Mouse (Mus musculus): ENCODE results near the gene Pacsin2.
A peak's percentile ranks its signal among the peaks of the same experiment; 100 is the strongest.

Gene Pacsin2

DNA sequence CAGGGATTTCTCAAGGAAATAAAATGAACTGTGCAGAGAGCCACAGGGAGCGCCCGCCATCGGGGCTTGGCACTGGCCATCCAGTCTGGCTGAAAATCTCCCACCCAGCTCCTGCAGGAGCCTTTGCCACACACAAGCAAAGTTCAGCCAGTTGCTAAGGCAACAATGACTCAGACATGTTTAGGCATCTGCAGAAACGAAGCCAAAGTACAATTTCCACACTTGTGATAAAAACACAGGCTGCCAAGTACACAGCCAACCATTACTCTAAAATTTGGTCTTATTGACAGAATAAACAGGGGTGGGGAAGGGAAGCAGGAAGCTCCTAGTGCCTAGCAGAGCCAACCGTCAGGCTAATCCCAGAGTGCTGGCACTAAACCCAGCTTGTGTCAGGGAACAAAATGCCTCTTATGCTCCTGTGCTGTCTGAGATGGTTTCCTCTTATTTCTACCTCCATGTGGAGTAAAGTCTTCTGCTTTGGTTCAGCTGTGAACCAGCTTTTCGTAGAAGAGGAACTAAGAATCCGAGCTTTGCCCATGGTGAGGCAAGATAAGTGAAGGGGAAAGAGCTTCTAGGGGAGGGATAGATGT lies 12.7 kb downstream of the Pacsin2 start:
- DNase-seq (ENCODE audit: extremely low read depth, low read depth): peak; percentile 87

DNA sequence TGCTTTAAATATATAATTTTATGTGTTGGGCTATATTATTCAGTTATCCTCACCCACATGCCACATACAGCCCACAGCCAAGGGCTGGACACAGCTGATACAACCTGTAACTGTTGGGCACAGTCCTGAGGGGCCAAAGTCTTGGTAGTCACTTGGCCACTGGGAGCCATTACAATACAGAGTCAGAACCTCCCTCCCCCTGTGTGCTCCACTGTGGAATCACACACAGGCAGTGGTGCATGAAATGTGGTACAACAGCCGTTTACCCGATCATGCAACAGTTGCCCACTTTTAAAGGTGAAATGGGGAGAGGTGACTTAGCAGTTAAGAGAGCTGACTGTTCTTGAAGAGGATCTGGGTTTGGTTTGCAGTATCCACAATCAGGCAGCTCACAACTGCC lies 14.4 kb downstream of the Pacsin2 start:
- no peak for DNase-seq (ENCODE audit: extremely low read depth, low read depth)

DNA sequence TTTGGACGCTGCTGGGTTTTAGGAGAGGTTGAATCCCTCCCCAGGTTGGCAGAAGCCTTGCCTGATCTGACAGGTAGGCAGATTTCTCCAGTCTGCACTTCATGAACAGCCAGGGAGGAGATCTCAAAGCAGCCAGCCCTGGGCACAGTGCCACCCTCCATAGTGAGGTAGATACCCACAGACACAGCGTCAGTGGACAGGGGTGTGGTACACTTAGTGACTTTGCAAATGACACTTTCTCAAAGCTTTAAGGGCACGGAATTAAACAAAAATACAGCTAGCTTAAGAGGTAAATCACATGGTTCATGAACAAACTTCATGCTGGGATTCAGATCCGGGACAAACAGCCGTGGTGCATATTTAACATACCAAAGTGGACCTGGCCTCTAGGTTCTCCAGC lies 15.8 kb downstream of the Pacsin2 start:
- DNase-seq (ENCODE audit: extremely low read depth, low read depth): no peak

DNA sequence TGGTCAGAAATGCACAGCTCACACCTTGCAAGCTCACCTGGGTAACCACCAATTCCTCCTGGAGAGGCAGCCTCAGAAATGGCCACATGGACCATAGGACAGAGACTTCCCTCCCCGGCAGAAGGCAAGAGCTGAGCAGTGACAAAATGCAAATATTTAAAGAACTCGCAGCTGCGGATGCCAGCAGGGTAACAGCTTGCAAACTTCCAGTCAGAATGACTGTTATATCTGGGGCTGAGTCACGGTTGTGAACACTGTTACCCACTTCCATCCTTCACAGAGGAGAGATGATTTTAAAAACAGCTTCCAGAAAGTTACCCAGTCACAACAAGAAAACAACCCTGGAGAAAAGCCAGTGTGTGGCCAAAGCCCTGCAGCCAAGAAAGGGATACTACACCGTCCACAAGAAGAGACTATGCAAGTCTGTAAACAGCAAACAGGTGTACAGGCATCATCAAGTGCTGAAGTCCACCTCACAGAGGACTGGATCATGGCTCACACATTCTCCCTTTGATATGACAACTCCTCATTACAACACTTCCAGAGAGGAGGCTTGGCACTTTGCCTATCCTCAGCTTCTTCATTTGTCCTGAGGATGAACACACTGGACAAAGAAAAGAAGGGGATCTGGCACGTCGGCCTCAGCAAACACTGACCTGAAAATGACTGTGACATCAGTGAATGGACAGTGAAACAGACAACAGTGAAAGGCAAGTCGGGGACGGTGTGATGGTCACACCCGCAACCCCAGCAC lies 16.4 kb downstream of the Pacsin2 start:
- no peak for DNase-seq (ENCODE audit: extremely low read depth, low read depth)

- no peak for DNase-seq (ENCODE audit: extremely low read depth, low read depth)
Observed at GRCm38 (mm10) chr15:83445908-83446307, 18.5 kb downstream of the Pacsin2 start.

GRCm38 (mm10) chr15:83445383-83445782 lies 19.0 kb downstream of the Pacsin2 start:
- DNase-seq (ENCODE audit: extremely low read depth, low read depth): no peak

GRCm38 (mm10) chr15:83444425-83444824 lies 20.0 kb downstream of the Pacsin2 start:
- DNase-seq (ENCODE audit: extremely low read depth, low read depth): no peak

- DNase-seq (ENCODE audit: extremely low read depth, low read depth): no peak
Observed at GRCm38 (mm10) chr15:83442495-83443037, 21.8 kb downstream of the Pacsin2 start.

- no peak for DNase-seq (ENCODE audit: extremely low read depth, low read depth)
Observed at GRCm38 (mm10) chr15:83440726-83441125, 23.7 kb downstream of the Pacsin2 start.

DNA sequence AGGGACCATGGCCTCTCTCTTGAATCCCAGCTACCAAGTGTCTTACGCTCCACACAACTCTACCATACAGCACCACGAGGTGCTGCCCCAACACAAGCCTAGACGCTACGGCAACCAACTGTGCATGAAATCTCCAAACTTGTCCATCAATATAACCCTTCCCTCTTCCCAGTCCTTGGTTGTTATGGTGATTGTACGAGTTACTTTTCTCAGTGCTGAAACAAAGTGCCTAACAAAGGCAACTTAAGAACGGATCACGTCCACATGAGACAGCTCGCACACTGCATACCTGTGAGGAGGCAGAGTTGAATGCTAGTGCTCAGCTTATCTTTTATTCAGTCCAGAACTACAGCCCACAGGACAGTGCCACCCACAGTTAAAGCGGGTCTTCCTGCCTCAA lies 27.9 kb downstream of the Pacsin2 start:
- no peak for DNase-seq (ENCODE audit: extremely low read depth, low read depth)

GRCm38 (mm10) chr15:83435324-83436090 lies 28.9 kb downstream of the Pacsin2 start:
- DNase-seq (ENCODE audit: extremely low read depth, low read depth): no peak

- no peak for DNase-seq (ENCODE audit: extremely low read depth, low read depth)
Observed at GRCm38 (mm10) chr15:83434692-83435091, 29.7 kb downstream of the Pacsin2 start.

DNA sequence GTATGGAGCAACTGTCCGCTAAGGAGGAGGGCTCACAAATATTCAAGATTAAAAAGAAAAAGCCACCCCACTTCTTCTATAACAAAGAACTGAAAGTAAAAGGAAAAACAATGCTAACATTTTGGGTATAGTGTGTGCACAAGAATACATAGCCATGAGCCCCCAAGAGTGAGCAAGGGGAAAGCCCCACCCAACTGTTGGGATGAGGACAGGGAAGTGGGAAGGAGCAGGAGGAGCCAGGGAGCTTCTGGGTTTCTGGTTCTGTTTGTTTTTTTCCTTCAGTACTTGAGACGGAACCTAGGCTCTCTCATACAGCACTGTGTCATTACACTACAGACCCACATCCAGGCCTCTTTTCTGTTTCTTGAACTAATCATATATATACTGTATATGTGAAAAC lies 31.1 kb downstream of the Pacsin2 start:
- DNase-seq (ENCODE audit: extremely low read depth, low read depth): no peak

DNA sequence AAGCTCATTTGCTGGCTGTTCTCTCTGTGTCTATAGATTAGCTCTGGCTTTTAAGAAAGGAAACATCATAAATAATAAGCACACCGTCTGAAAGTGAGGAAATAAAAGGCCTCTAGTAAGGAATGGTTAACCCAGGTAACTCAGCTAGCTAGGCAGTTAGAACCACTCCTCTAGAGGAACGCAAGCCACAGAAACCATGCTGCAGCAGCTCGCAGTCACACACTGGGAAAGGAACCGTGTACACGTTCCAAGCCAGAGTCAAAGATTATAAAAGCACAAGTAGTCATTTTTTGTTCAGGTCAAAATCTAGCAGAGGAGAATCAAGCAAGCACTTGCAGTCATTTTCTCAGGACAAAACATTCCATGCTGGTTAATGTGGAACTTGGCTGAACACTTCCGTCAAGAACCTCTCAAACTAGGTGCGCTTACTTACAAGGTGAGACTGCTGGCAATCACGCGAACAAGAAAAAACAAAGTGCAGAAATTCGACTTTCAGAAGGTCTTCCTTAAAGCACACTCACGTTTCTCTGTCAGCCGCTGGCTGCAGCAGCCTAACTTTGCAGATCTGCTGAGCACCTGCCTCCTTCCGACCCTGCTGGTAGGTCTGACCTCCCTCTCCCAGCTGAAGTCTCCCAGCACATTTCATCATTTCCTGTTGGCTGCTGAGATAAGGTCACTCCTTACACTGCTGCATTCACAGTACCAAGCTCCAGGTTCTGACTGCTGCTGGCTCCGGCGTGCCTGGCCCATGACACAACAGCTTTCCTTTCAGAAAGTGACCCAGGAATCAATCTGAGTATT lies 32.0 kb downstream of the Pacsin2 start:
- DNase-seq (ENCODE audit: extremely low read depth, low read depth): peak; percentile 70

DNA sequence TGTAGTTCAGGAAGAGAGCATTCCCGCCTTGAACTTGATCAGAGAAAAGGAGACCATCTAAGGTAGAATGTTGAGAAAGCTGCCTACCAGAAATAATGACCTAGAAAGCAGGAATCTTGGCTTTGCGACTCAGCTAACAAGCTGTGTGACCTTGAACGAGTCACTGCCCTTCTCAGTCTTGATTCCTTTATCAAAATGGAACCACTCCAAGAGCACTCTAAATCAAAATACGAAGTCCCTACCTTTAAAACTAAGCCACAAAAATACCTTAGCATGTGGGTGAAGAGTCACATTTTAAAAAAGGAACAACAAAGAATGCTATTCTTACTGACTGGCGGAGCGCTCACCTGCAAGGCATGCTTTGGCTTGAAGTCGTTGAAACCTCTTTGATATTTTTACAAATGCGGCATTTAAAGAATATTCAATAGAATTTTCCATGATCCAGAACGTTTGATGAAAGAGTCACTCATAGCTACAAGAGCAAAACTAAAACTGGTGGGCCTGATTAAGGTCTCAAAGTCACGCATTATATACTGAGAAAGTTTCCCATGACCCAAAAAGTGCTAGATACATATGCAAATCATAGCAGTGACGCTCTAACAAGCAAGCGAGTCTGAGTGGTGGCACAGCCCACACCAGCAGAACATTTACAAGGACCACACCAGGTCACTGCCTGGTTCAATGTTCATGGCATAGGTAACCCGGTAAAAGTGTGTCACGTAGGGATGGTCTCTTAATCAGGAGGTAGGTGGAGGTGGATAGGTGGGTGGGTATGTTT lies 33.2 kb downstream of the Pacsin2 start:
- no peak for DNase-seq (ENCODE audit: extremely low read depth, low read depth)

DNA sequence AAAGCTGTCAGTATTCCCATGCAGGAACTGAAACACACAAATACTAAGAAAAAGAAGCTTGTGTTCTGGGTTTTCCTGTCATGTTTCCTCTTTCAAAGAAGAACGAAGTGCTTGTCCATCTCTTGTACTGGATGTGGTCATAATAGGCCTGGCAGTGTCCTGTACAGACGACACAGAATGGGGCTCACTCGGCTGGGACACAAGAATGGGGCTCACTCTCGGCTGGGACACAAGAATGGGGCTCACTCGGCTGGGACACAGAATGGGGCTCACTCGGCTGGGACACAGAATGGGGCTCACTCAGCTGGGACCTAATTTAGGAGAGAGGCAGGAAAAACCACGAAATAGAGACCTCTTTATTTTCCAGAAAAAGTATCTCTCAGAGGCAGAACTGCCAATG lies 34.0 kb downstream of the Pacsin2 start:
- no peak for DNase-seq (ENCODE audit: extremely low read depth, low read depth)

DNA sequence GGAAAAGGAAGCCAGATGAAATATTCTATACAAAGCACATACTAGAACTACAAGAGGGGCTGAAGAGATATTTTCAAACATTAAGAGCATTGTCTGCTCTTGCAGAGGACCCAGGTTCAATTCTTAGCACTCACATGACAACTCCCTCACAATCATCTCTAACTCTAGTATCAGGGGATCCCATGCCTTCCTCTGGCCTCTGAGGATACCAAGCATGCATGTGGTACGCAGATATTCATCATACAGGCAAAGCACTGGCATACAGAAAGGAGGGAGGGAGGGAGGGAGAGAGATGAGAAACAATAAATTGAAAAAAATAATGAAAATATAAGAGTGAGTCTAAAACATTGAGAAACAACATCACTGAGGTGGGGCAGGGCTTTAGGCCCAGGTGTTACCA lies 35.8 kb downstream of the Pacsin2 start:
- DNase-seq (ENCODE audit: extremely low read depth, low read depth): no peak

- DNase-seq (ENCODE audit: extremely low read depth, low read depth): no peak
Observed at GRCm38 (mm10) chr15:83427294-83428163, 36.9 kb downstream of the Pacsin2 start.

DNA sequence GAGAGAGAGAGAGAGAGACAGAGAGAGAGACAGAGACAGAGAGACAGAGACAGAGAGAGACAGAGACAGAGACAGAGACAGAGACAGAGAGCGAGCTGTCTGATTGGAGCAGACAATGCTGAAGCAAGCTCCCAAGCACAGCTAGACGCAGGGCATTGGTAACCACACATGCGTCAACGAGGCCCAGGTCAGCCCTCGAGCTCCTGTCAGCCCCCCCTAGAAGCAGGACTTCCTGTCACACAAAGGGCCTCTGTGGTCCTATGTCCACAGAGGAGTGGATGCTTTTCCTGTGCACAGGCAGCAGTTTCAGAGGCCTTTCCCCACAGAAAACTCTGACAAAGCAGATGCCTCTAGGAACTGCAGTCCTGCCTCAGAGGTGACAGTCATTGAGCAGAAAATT lies 38.6 kb downstream of the Pacsin2 start:
- no peak for DNase-seq (ENCODE audit: extremely low read depth, low read depth)

- DNase-seq (ENCODE audit: extremely low read depth, low read depth): no peak
Observed at GRCm38 (mm10) chr15:83425277-83425676, 39.1 kb downstream of the Pacsin2 start.
